Mouse (Mus musculus): Measurements from ENCODE around the gene Mospd3. TPM values are rescaled to one million over a fixed set of nuclear protein-coding genes. Genes with fewer than 3 reads are reported as not detected.

Gene Mospd3
- polyA plus RNA-seq, 1 experiment from 2014 or later = 14.0 TPM

DNA sequence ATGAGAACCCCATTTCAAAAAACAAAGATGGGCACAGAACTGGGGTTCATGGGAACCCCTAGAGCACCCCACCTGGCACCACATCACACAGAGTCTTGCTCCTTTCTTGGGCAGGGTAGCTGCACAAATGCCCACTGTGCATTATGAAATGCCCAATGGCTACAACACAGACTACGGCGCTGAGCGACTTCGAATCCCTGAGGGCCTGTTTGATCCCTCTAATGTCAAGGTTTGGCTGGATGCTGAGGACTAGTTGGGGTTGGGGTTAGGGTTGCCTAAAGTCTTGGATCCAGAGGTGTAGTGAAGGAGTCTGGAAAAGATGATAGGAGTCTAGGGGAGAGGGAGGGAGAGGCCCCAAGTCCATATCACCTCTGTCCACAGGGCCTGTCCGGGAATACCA is 34.4 kb downstream of the Mospd3 start:
- no peak for DNase-seq (ENCODE audit: low spot score)
- peaks cover 24% of the 10 kb centered on the region for H3K4me1 ChIP-seq
- H3K27ac ChIP-seq (replicated peaks) = no peak overlapping the region
- 0 out of 2 replicates have a peak, but pooled peaks cover 3% of the 10 kb centered on the region for H3K27me3 ChIP-seq (ENCODE audit: low read depth, poor library complexity, severe bottlenecking)
- no peak overlapping the region for H3K4me3 ChIP-seq
- H3K9me3 ChIP-seq (replicated peaks) = no peaks in the 10 kb centered on the region
- WGBS = 96% methylated on average over 5 of the region's 5 CpGs
- H3K36me3 ChIP-seq = no peaks in the 10 kb centered on the region

DNA sequence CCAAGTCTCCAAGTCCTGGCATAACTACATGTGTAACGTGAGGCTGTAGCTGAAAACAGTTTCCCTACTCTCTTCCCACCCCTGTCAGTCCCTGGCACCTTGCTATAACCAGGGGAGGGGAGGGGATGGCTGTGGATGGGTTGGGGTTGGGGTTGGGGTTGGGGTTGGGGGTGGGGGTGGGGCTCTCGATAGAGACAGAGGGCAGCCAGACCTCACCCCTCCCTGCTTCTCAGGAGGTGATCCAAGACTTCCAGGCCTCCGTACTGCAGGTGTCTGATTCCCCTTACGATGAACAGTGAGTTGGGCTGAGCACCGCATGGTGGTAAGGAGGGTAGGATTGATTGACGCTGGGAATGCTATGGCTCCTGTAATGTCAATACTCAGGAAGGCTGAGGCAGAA is 35.1 kb downstream of the Mospd3 start:
- Histone ChIP-seq H3K27ac (replicated peaks) (no peak overlapping the region), H3K36me3 (no peaks in the 10 kb centered on the region), H3K9me3 (replicated peaks) (no peaks in the 10 kb centered on the region), H3K27me3 (ENCODE audit: low read depth, poor library complexity, severe bottlenecking) (0 out of 2 replicates have a peak, but pooled peaks cover 3% of the 10 kb centered on the region), H3K4me1 (peaks cover 24% of the 10 kb centered on the region), H3K4me3 (no peak overlapping the region)
- no peak for DNase-seq (ENCODE audit: low spot score)
- 73% methylated on average over 6 of the region's 6 CpGs for WGBS

DNA sequence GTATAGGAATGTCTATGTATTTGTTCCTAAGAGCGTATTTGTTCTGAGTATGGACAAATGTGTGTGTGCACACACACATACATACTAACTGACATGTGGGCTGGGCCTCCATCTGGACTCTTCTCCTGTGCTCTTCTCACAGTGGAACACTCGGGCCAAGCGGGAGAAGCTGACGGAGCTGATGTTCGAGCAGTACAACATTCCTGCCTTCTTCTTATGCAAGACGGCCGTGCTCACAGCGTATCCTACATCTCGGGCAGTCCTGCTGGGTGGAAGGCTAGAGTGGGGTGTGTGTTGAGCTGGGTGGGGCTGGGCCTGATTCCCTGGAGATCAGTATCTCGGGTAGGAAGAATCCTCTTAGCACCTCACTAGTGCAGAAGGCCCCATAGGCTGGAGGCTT is 37.9 kb downstream of the Mospd3 start:
- H3K9me3 ChIP-seq (replicated peaks) = no peaks in the 10 kb centered on the region
- DNase-seq (ENCODE audit: low spot score) = no peak
- WGBS = 76% methylated on average over 10 of the region's 10 CpGs
- H3K4me3 ChIP-seq = no peak overlapping the region
- peaks cover 12% of the 10 kb centered on the region for H3K4me1 ChIP-seq
- H3K27me3 ChIP-seq (ENCODE audit: low read depth, poor library complexity, severe bottlenecking) = 0 out of 2 replicates have a peak, but pooled peaks cover 3% of the 10 kb centered on the region
- no peaks in the 10 kb centered on the region for H3K36me3 ChIP-seq
- H3K27ac ChIP-seq (replicated peaks) = no peak overlapping the region

DNA sequence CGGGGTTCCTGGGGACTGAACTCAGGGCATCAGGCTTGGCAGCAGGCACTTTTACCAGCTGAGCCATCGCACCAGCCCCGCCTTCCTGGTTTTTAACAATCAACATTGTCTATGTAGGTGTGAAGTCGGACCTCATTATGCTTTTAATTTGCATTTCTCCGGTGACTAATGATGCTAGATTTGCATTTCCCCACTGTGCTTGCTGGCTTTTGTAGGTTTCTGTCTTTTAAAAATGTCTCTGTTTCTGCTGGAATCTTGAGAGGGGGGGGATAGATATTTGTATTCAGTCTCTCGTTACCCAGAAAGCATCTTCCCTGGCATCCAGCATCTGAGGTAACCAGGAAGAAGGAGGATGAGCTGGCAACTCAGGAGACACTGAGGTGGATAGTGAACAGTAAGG is 39.3 kb downstream of the Mospd3 start:
- H3K4me3 ChIP-seq = no peak overlapping the region
- H3K4me1 ChIP-seq = peaks cover 10% of the 10 kb centered on the region
- 80% methylated on average over 6 of the region's 6 CpGs for WGBS
- no peaks in the 10 kb centered on the region for H3K9me3 ChIP-seq (replicated peaks)
- no peaks in the 10 kb centered on the region for H3K36me3 ChIP-seq
- no peaks in the 10 kb centered on the region for H3K27me3 ChIP-seq (ENCODE audit: low read depth, poor library complexity, severe bottlenecking)
- DNase-seq (ENCODE audit: low spot score) = no peak
- H3K27ac ChIP-seq (replicated peaks) = no peak overlapping the region

DNA sequence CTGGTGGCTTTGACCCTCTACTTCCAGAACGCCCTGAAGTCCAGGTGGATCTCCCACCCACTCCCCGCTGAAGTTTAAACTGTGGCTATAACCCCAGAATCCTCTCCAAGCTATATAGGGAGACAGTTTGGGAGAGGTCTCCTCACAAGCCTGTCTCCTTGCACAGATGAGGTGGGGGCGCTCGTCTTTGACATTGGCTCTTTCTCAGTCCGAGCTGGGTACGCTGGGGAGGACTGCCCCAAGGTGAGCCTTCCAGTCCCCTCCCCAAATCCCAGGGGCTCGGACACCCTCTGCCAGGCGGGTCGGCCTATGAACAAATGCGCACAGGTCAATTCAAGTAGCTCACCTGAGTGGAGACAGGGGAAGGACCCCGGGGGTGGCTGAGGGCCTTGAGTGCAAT is 47.0 kb downstream of the Mospd3 start:
- no peaks in the 10 kb centered on the region for H3K9me3 ChIP-seq (replicated peaks)
- WGBS = 47% methylated on average over 11 of the region's 11 CpGs
- DNase-seq (ENCODE audit: low spot score) = no peak
- H3K4me1 ChIP-seq = peaks cover 15% of the 10 kb centered on the region
- H3K27me3 ChIP-seq (ENCODE audit: low read depth, poor library complexity, severe bottlenecking) = peaks cover 20% of the 10 kb centered on the region
- H3K27ac ChIP-seq (replicated peaks) = peak overlapping the region; percentile 70; the same call in 1 of the 2 replicates
- no peaks in the 10 kb centered on the region for H3K36me3 ChIP-seq
- H3K4me3 ChIP-seq = peak overlapping the region; percentile 54

DNA sequence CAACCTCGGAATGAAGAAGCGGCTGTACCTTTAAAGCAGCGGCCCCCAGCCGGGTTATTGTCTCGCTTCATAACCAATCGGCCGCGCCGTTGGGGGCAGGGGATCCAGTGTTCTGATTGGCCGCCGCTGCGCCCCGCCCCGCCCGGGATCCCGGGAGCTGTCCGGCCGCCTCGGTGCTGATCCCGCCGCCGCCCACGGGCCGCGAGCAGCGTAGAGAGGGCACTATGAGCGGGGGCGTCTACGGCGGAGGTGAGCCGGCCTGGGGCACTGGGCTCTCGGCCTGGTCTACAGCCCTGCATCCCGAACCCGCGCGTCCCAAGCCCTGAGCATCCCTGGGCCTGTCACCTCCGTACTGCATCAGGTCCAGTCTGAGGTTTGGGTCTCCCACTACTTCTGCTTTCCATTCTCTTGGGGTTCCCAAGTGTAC is 47.4 kb downstream of the Mospd3 start, which contains the start of gene Actl6b:
TSS of gene Actl6b (plus strand) at position 107 of the 427 bp plus-strand sequence.
- peak; percentile 85 for DNase-seq (ENCODE audit: low spot score)
- Histone ChIP-seq H3K4me1 (peaks cover 15% of the 10 kb centered on the region), H3K36me3 (no peaks in the 10 kb centered on the region), H3K27ac (replicated peaks) (peak within 1 kb of the TSS; percentile 70), H3K9me3 (replicated peaks) (no peaks in the 10 kb centered on the region), H3K4me3 (peak within 1 kb of the TSS; percentile 54), H3K27me3 (ENCODE audit: low read depth, poor library complexity, severe bottlenecking) (peaks cover 20% of the 10 kb centered on the region)
- WGBS = 2% methylated on average over 37 of the region's 37 CpGs

DNA sequence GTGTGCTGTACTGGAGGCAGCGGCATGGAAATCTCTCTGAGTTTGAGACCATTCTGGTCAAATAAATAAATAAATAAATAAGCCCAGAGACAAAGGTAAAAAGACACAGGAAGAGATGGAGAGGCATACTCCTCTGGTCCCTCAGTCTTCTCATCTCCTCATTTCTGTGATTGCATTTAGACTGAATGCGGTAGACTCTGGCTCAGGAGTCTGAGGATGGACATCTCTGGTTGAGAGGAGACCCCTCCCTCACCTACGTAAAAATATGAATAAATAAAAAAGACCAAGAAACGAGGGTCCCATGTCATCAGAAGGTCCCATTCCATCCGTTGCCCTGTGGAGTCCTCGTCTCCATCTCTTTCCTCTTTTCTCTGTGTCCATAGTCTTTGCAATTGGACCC is 47.9 kb downstream of the Mospd3 start:
- Histone ChIP-seq H3K27ac (replicated peaks) (peak overlapping the region; percentile 70; the same call in 1 of the 2 replicates), H3K4me1 (peaks cover 15% of the 10 kb centered on the region), H3K9me3 (replicated peaks) (no peaks in the 10 kb centered on the region), H3K36me3 (no peaks in the 10 kb centered on the region), H3K4me3 (peak overlapping the region; percentile 54), H3K27me3 (ENCODE audit: low read depth, poor library complexity, severe bottlenecking) (peaks cover 20% of the 10 kb centered on the region)
- DNase-seq (ENCODE audit: low spot score) = no peak
- 27% methylated on average over 6 of the region's 6 CpGs for WGBS

DNA sequence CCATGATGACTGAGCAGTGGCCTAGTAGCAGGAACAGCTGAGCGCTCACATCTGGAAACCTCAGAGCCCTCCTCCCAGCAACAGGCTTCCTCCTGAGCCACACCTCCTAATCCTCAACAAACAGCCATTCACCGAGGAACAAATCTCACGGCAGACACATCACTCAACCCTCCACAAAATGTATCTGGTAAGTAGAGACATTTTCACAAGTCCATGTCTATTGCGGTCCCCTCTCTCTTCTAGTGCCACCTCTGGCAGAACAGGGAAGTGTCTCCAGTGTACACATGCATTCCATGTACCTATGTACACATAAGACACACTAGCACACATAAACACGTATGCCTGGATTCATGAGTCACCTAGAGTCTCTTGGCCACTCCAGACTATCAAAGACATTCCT is 49.7 kb downstream of the Mospd3 start:
- H3K36me3 ChIP-seq = no peaks in the 10 kb centered on the region
- peaks cover 15% of the 10 kb centered on the region for H3K4me1 ChIP-seq
- DNase-seq (ENCODE audit: low spot score) = no peak
- H3K27me3 ChIP-seq (ENCODE audit: low read depth, poor library complexity, severe bottlenecking) = peaks cover 20% of the 10 kb centered on the region
- no peak overlapping the region for H3K27ac ChIP-seq (replicated peaks)
- 70% methylated on average over 5 of the region's 5 CpGs for WGBS
- H3K9me3 ChIP-seq (replicated peaks) = no peaks in the 10 kb centered on the region
- H3K4me3 ChIP-seq = no peak overlapping the region

DNA sequence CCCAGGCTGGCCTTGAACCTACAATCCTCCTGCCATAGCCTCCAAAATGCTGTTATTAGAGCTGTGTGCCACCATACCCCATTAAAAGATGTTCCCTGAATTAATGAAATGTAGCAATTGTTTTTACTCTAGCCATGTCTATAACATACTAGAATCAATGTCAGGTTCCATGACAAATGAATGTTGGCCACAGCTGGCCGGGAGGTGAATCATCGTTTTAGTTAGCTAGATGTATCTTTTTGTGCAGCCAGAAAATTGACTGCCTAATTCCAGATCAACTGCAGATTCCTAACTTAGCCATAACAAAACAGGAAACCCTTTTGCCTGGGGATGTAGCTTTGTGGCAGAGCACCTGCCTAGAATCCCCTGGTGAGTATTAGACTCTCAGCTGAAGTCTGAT is 51.0 kb downstream of the Mospd3 start:
- no peak overlapping the region for H3K27ac ChIP-seq (replicated peaks)
- no peak for DNase-seq (ENCODE audit: low spot score)
- 86% methylated on average over 2 of the region's 2 CpGs for WGBS
- H3K27me3 ChIP-seq (ENCODE audit: low read depth, poor library complexity, severe bottlenecking) = peaks cover 15% of the 10 kb centered on the region
- no peak overlapping the region for H3K4me3 ChIP-seq
- H3K4me1 ChIP-seq = peaks cover 15% of the 10 kb centered on the region
- H3K36me3 ChIP-seq = no peaks in the 10 kb centered on the region
- no peaks in the 10 kb centered on the region for H3K9me3 ChIP-seq (replicated peaks)

Other genes with a start within 250 kb of the Mospd3 start
- gene Zan, start 124.0 kb downstream of the Mospd3 start, polyA plus RNA-seq (2016; fragmentation: Nextera tagmentation; extraction: Ambion mirVana) = 0.07 and 0.09 TPM in 2 replicates
- 54.1 and 55.3 TPM in 2 replicates for gene Pop7, start 98.5 kb downstream of the Mospd3 start, polyA plus RNA-seq (2016; fragmentation: Nextera tagmentation; extraction: Ambion mirVana)
- 15.1 and 16.4 TPM in 2 replicates for gene Gigyf1, start 82.5 kb downstream of the Mospd3 start, polyA plus RNA-seq (2016; fragmentation: Nextera tagmentation; extraction: Ambion mirVana)
- 2.6 and 5.5 TPM in 2 replicates for gene Epo, start 67.8 kb downstream of the Mospd3 start, polyA plus RNA-seq (2016; fragmentation: Nextera tagmentation; extraction: Ambion mirVana)
- 400 and 414 TPM in 2 replicates for gene Gnb2, start 67.5 kb downstream of the Mospd3 start, polyA plus RNA-seq (2016; fragmentation: Nextera tagmentation; extraction: Ambion mirVana)
- 9.4 and 27.5 TPM in 2 replicates for gene Actl6b, start 47.5 kb downstream of the Mospd3 start, polyA plus RNA-seq (2016; fragmentation: Nextera tagmentation; extraction: Ambion mirVana)
- 1.9 and 2.2 TPM in 2 replicates for gene Tfr2, start 31.2 kb downstream of the Mospd3 start, polyA plus RNA-seq (2016; fragmentation: Nextera tagmentation; extraction: Ambion mirVana)
- 61.4 and 68.2 TPM in 2 replicates for gene Pcolce, start 12.7 kb upstream of the Mospd3 start, polyA plus RNA-seq (2016; fragmentation: Nextera tagmentation; extraction: Ambion mirVana)
- 0.25 and 0.28 TPM in 2 replicates for gene Fbxo24, start 27.9 kb upstream of the Mospd3 start, polyA plus RNA-seq (2016; fragmentation: Nextera tagmentation; extraction: Ambion mirVana)
- gene Lrch4, start 28.1 kb upstream of the Mospd3 start, polyA plus RNA-seq (2016; fragmentation: Nextera tagmentation; extraction: Ambion mirVana) = 27.2 and 32.7 TPM in 2 replicates
- gene Gm20605, start 28.1 kb upstream of the Mospd3 start, polyA plus RNA-seq (2016; fragmentation: Nextera tagmentation; extraction: Ambion mirVana) = 14.0 and 15.4 TPM in 2 replicates
- 7.7 and 7.8 TPM in 2 replicates for gene Sap25, start 40.3 kb upstream of the Mospd3 start, polyA plus RNA-seq (2016; fragmentation: Nextera tagmentation; extraction: Ambion mirVana)
- gene Irs3, start 44.7 kb upstream of the Mospd3 start, polyA plus RNA-seq (2016; fragmentation: Nextera tagmentation; extraction: Ambion mirVana) = 0.36 and 0.48 TPM in 2 replicates
- 27.2 and 28.8 TPM in 2 replicates for gene Agfg2, start 83.7 kb upstream of the Mospd3 start, polyA plus RNA-seq (2016; fragmentation: Nextera tagmentation; extraction: Ambion mirVana)
- 5.1 and 8.4 TPM in 2 replicates for gene Nyap1, start 140.5 kb upstream of the Mospd3 start, polyA plus RNA-seq (2016; fragmentation: Nextera tagmentation; extraction: Ambion mirVana)
- gene Tsc22d4, start 144.7 kb upstream of the Mospd3 start, polyA plus RNA-seq (2016; fragmentation: Nextera tagmentation; extraction: Ambion mirVana) = 75.6 and 75.8 TPM in 2 replicates
- 62.6 and 63.9 TPM in 2 replicates for gene Ppp1r35, start 177.8 kb upstream of the Mospd3 start, polyA plus RNA-seq (2016; fragmentation: Nextera tagmentation; extraction: Ambion mirVana)
- gene Mepce, start 186.6 kb upstream of the Mospd3 start, polyA plus RNA-seq (2016; fragmentation: Nextera tagmentation; extraction: Ambion mirVana) = 11.7 and 12.5 TPM in 2 replicates
- gene Zcwpw1, start 186.7 kb upstream of the Mospd3 start, polyA plus RNA-seq (2016; fragmentation: Nextera tagmentation; extraction: Ambion mirVana) = 13.8 and 16.1 TPM in 2 replicates
- 0.19 and 1.1 TPM in 2 replicates for gene Pilra, start 235.2 kb upstream of the Mospd3 start, polyA plus RNA-seq (2016; fragmentation: Nextera tagmentation; extraction: Ambion mirVana)

All from midbrain, embryonic 10.5 days (tissue).